Mouse (Mus musculus) G1E (cell line): Measurements from ENCODE around the gene Dll3.

Experiments
- CTCF ChIP-seq: IDR thresholded peaks from 2 replicates; pipeline ENCODE4 v1.5.1; 2012; ENCODE audit warnings: low read depth, low read length, inconsistent platforms, mixed read lengths
- TAL1 ChIP-seq: conservative IDR thresholded peaks from 2 replicates; pipeline ENCODE4 v1.6.1; 2012; ENCODE audit warnings: low read depth, low read length, inconsistent platforms, mixed read lengths

GRCm38 (mm10) chr7:28318036-28318435 is 16.0 kb upstream of the Dll3 start:
- TF ChIP-seq CTCF (no peak), TAL1 (no peak)
